Mouse (Mus musculus): ENCODE data around the gene Mtrr.

Gene Mtrr

DNA sequence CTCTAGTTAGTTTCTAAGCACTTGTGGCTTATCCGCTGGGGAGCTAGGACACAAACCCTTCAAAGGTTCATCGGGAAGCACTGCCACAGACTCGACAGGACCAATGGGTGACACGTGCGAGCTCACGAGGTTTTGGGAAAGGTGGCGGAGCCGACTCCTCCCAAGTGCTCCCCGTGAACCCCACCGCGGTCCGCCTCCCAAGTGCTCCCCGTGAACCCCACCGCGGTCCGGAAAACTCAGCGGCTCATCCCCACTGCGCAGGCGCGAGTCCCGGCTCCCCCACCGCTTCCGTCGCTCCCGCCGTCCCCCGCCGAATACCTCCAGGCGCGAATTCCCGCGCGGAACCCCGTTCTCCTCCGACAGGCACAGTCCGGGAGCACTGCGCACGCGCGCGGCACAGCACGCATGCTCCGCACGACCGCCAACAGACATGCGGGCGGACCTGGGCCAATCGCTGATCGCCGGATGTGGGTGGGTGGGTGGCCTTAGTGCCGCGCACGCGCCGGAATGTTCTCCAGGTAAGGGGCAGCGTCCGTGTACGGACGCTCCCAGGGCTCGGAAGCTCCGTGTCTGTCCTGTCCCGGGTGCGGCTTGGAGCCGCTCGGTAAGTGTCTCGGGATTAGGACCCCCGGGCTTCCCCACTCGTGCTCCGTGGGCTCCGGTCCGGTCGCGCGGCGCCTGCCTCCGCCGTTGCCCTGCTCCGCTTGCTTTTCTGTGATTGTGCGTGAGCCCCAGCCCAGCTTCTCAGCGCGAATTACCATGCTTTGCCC, at the start of gene Mtrr, which contains the start of gene Fastkd3:
Mtrr (minus strand) TSS at position 403 of the 770 bp plus-strand sequence.
Fastkd3 (plus strand) TSS at position 488 of the 770 bp plus-strand sequence.
- DNase-seq (ENCODE audit: low read depth, low spot score): peak; percentile 95

DNA sequence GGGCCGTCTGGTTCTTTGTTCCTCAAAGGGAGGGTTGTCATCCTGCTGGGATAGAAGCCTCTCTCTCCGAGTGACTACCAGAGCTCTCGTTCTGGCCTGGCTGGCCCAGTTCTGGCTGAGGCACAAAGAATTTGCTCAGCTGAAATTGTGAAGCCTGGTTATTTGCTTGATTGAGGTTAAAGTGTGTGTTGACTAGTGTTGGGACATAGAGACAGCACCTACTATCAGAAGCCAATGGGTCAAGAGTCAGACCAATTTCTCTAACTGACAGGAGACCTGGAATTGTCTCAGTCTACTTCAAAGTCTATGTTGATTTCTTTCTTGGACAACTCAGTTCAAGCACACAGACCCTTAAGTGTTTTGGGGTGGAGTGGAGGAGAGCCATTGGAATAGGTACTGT, 45.1 kb upstream of the Mtrr start:
- no peak for DNase-seq (ENCODE audit: low read depth, low spot score)

DNA sequence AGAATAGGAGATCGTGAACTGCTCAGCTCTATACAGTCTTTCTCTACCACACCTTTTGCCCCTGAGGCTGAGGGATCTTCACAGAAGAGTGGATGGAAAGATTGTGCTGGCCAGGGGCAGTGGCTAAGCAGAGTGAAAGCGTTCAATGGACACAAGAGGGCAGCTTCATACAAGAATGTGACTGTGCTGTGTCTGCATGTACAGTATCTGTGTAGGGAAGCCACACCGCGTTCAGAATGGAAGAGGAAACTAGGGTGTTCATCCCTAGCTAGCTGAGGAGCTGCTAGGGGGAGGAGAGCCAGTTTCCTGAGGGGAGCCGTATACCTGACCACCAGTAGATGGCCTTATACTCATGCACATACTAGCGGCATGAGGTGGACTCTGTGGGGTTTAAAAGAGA, 40.8 kb upstream of the Mtrr start:
- DNase-seq (ENCODE audit: low read depth, low spot score): no peak

DNA sequence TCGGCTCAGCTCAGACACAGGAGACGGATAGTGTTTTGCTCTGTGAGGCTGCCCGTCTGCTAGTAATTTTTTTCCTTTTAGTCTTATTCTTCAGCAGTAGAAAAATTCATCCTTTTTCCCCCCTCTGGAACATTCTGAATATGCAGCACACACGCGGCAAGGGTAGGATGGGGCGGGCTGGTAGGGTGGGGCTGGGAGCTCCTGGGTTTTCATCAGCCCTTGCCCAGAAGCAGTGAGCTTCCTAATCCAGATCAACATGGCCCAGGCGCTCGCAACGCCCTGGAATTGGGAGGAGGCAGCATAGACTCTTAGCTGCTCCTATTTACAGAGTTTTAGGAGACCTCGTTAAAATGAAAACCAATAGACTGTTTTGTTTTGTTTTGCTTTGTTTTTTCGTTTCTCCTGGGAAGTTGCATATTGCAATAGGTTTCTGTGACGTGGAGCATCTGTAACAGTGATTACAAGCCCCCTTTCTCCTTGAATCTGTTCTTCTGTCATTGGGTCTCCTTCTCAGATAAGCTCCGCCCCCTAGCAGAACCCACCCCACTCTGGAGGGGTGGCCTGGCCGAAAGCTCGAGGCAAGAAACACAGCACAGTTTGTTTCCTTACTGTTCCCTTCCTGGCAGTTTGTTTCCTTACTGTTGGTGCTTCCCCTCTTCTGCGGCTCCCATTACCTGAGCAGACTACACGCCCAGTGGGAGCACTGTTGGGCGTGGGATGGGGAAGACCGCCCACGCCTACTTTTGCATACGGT, 25.9 kb upstream of the Mtrr start:
- DNase-seq (ENCODE audit: low read depth, low spot score): no peak

DNA sequence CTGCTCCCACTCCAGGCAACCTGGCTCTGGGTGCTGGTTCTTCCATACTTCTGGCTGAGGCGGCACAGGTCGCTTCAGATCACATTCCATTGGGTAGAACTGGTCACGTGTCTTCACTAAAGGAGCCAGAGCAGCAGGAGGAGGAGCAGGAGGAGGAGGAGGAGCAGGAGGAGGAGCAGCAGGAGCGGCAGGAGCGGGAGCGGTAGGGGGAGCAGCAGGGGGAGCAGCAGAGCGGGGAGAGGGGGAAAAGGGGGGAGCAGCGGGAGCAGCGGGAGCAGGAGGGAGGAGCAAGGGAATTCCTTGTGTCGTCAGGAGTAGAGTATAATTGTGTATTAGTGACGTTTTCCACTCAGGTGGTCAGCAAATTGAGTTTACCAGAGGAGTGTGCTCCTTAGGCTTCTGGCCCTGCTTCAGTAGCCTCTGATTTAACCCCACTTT, 23.8 kb upstream of the Mtrr start:
- no peak for DNase-seq (ENCODE audit: low read depth, low spot score)

DNA sequence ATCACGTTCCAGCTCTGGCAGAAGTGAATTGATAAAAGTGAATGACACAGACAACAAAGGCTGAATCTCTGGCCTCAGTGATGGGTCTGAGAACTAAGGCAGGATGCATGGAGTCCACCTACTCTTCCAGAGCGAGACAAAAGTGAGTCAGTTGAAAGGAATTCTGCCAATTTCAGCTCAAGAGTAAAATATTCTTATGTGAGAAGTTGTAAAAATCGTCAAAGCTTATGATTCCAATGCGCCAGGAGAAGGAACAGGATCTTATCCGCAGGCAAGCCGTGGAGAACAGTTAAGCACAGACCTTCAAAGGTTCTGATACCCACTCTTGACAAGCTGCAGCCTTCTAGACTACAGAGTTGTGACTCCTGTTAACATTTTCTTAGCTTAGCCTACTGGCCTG, 21.1 kb upstream of the Mtrr start:
- no peak for DNase-seq (ENCODE audit: low read depth, low spot score)

DNA sequence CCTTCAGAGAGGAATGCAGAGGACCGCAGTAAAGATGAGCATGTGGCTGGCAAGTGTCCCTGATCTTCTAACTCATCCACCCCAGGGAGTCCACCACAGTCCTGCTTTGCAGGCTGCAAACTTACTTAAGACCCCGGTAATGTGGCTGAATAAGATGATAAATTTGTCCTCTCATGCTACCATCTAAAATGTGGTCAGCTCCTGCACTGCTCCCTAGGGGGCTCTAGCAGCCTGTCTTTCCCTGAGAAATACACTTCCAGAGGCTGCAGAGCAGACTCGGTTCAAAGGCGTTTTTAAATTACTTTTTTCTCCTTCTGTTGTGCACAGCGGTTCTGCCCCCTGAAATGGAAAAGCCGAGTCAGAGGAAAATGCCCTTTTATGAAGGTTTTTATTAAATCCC, 19.2 kb upstream of the Mtrr start:
- no peak for DNase-seq (ENCODE audit: low read depth, low spot score)

DNA sequence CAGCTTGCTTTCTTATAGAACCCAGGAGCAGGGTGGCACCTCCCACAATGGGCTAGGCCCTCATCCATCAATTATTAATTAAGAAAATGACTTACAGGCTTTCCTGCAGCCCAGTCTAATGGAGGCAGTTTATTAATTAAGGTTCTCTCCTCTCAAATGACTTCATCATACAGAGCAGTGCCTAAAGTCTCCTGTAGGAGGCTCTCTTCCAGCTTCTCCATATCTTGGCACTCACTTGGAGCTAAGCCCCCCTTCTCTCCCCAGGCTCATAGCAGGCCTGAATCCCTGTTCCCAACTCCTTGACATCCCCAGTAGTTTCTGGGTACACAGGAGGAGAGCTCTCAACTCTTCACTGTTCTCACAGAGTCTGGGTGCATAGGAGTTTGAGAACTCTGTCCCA, 17.0 kb upstream of the Mtrr start:
- DNase-seq (ENCODE audit: low read depth, low spot score): no peak

DNA sequence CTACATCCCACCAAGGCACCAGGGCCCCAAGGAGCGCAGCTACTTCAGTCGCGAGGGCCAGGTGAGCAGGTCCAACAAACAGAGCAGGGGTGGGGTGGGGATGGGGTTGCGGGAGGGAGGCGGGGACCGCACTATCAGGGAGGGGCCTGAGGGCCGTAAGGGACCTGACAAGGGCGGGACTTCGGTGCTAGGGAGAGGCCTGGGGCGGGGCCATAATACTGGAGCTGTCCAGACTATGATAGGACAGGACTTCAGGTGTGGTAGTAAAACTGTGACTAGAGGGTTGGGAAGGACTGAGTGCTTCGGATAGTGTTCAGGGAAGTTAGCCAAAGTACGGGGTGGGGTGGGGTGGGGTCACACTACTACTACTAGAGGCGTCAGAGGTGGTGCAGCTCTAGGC, 15.7 kb upstream of the Mtrr start:
- no peak for DNase-seq (ENCODE audit: low read depth, low spot score)

DNA sequence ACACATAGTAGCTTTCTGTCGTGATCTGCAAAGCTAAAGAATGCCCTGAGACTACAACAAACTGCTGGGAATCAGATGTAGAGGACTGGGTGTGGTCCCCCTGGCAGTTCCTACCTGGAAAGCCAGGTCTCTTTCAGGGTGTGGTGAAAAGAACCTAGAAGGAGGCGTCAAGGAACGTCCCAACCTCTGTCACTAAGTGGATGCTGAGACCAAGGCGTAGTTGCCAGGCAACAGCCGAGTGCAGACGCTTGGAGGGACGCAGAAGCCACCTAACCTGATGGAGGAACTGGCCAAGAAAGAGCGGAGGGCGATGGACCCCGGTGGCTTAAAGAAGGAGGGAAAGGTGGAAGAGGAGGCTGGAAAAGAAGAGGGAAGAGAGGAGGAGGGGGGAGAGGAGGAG, 15.2 kb upstream of the Mtrr start, which contains the start of gene 1700001L19Rik:
1700001L19Rik (plus strand) TSS at position 223 of the 400 bp plus-strand sequence.
- no peak for DNase-seq (ENCODE audit: low read depth, low spot score)

DNA sequence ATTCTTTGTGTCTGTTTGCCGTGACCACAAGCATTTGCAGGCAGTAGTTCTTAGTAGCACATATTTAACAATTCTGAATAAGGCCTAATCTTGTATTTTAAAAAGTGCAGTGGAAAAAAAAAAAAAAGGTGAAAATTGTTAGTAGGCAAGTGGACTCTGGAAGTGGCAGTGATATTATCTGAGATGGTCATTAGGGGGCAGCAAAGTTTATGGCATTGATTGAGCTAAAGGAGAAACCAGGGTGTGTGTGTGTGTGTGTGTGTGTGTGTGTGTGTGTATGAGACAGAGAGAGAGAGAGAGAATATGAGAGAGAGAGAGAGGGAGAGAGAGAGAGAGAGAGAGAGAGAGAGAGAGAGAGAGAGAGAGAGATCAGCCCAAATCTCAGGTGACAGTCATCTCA, 11.8 kb upstream of the Mtrr start:
- DNase-seq (ENCODE audit: low read depth, low spot score): peak; percentile 27

DNA sequence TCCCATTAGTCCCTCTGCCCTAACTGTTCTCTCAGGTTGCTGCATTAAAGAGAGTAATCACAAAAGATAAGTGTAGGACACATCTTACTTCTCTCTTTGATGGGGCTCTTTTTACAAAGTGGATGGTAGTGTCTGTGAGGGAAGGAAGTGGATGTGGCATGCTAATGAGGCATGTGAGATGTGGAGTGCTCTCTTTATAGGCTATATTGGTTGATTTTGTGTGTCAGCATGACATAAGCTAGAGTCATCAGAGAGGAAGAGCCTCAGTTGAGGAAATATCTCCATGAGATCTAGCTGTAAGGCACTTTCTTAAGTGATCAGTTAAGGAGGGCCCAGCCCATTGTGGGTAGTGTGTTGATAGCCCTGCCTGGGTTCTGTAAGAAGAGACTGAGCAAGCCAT, 6.4 kb upstream of the Mtrr start:
- no peak for DNase-seq (ENCODE audit: low read depth, low spot score)

DNA sequence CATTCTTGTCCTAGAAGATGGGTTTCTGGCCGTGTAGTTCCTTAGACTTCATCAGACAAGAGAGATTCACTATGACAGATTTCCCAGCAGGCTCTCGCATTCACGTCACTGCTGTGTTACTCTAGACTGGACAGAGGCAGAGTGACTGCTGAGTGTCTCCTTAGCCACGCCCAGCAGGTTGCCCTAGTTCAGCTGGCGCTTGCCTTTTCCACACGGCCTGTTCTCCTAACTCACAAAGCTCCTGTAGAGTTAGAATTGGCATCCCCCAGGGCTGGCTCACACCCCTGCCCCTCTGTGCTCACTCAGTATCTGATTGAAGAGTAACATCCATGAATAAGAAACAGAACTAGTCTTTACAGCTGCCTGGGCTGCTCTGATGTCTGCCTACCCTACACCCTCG, 3.5 kb upstream of the Mtrr start:
- DNase-seq (ENCODE audit: low read depth, low spot score): no peak

DNA sequence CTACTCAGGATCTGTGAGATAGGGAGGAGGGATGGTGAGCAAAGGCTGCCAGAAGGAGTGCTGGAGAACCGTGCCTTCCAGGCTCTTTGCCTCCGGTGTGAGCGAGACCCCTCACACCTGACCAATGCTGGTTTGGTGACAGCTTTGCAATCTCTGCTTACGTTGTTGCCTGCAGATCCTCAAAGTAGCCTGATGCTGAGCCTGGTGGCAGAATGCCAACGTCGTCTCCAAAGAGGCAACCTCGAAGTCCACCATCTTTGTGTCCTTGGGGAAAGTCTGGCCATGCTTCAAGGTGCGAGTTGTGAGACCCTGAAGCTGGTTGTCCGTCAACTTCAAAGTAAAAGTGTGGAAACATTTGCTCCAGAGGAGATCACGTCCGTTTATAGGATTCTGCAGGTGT, 2.0 kb upstream of the Mtrr start:
- no peak for DNase-seq (ENCODE audit: low read depth, low spot score)

DNA sequence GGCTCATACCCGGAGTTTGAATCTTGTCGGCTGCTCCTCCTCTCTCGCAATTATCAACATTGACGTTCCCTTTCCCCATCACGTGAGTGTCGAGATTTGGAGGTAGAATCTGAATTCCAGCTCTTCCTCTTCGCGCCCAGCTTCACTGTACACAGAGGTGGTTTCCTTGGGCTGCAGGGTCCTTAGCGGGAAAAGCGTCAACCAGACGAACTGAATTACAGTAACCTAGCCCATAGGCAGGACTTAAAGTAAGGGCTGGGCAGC, 500 bp upstream of the Mtrr start:
- no peak for DNase-seq (ENCODE audit: low read depth, low spot score)

DNA sequence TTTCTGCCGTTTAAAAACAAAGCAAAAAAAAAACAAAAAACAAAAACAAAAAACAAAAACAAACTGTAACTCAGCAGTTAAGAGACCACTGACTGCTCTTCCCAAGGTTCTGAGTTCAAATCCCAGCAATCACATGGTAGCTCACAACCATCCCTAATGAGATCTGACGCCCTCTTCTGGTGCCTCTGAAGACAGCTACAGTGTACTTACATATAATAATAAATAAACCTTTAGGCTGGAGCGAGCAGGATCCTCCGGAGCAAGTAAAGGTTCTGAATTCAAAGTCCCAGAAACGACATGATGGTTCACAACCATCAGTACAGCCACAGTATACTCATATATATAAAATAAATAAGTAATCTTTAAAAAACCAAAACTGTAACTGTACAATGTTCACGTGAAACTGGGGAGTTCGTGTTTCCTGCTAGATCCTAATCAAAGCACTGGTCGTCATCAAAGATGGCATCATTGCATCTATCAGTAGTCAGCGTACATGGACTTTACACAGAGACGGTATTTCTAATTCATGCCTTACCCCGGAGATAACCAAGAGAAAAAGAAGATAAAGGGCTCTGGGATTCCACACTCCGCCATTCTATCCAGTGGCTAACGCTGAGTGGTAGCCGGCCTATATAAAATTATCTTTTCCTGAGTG, 736 bp downstream of the Mtrr start:
- peak; percentile 59 for DNase-seq (ENCODE audit: low read depth, low spot score)

DNA sequence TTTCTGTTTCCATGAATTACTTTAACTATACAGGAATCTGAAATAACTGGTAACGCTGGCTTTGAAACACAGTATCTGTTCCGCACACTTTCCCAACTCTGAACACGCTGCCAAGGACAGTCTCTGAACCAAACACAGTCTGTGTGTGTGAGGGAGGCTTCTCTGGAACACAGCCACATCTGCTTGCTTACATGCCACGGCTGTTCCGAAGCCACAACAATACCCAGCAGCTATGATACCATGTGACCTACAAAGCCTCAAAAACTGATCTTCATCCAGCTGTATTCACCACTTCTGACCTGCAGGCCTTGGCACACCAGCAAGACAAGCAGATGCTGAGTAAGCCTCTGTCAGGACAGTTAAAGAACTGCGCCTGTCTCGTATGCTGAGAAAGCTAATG, 4.0 kb downstream of the Mtrr start:
- no peak for DNase-seq (ENCODE audit: low read depth, low spot score)

DNA sequence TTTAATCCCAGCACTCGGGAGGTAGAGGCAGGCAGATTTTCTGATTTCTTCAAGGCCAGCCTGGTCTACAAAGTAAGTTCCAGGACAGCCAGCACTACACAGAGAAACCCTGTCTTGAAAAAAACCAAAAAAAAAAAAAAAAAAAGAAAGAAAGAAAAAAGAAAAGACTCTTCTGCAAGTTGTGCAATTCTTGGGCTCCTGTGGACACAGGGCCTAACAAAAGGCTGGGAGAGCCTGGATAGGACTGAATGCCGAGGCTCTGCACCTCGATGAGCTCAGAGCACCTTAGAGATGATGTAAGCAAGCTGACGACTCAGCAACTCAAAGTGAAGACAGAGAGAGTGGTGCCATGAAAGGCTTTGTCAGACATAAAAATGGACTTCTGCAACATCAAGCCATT, 7.6 kb downstream of the Mtrr start:
- no peak for DNase-seq (ENCODE audit: low read depth, low spot score)

DNA sequence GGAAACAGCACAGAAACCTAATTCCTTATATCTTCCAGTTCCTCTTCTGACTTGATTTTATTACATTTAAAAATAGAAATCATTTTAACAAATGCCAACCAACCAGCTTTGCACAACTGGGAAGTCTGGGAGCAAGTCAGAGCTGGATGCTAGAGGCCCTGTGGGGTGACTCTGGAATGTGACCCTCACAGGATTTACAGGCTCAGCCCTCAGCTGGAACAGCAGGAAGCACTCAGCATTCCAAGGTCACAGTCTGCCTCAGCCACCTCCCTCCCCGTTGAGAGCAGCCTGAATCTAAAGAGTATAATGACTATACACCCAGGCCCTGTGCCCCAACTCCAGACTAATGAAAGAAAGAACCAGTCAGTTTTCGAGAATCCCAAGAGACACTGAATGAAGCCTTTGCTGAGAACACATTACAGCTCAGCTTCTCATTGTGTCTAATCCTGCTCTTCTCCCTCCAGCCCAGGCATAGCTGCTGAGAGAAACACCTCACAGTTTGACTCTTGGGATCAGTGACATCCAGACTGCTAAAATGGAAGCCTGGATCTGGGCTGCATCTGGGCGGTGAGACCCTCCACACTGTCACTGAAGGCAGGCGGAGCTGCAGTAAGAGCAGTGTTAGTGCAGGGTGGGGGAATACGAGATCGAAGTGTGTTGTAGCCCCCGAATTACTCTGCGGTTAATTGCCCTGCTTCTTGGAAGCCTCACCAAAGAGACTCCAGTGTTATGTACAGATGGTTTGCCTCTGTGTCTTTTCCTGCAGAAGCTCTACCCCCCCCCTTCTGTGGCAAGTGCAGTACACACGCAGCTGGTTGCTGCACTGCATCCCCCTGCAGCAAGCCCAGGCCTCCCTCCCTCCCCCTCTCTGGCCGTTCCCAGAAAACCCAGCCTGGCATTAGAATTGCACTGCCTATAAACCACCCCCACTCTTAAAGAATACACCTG, 8.7 kb downstream of the Mtrr start:
- DNase-seq (ENCODE audit: low read depth, low spot score): no peak

DNA sequence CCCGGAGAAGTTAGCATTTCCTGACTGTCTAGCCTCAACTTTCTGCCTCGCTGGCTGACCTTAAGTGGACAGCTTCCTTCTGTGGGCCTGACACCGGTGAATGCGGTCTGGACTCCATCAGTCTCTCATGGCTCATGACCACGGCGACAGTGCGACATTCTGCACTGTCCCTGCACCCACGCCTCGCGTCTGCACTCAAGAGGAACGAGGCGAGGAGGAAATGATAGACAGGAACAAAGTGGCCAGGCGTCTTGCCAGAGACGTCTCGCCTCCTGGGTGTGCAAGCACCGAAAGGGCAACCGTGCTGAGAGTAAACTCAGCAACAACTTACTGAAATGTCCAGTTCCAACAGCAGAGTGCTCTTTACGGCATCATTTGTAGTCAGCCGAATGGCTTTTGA, 9.7 kb downstream of the Mtrr start:
- DNase-seq (ENCODE audit: low read depth, low spot score): no peak

DNA sequence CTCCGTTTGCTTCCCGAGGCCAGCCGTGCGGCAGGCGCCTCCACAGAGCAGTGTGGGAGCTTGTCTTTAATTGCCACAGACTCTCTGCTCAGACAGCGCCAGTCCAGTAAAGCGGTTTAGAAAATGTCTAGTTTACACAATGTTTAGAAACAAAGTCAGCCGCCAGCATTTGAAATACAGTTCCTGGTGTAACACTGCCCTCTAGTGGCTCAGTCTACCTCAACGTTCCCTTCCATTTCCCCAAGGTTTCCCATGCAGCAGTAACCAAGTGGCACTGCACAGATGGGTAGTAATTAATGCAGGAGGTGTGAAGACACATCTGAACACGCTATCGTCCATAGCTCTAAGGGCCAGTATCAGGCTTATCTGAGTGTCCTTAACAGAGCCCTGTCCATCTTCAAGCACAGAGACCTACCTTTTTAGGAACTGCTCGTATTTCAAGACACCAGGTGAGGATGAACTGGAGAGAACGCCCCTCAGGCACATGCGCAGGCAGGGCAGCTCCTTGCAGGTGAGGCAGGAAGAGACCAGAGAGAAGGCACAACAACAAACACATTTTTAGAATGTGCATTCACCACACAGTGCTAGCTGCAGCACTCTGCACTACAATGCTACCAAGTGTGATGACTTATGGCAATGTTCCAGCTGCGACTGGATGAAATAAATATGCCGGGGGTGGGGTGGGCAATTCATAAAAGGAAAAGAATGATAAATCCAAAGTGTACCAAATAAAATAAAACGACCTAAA, 12.2 kb downstream of the Mtrr start:
- peak; percentile 54 for DNase-seq (ENCODE audit: low read depth, low spot score)
